Mouse (Mus musculus): ENCODE measurements around the gene Sdad1. TPM values are rescaled to one million over a fixed set of nuclear protein-coding genes. Genes with fewer than 3 reads are reported as not detected.
"Not testable (repeated sequence)": the region's sequence is repeated elsewhere in the genome, so short reads cannot be mapped to it uniquely, and the experiment has no call there.

The Sdad1 gene
- 5.2 and 8.9 TPM in 2 replicates for polyA plus RNA-seq (2012; rRNA removed)

GRCm38 (mm10) chr5:92309681-92310511 is at the start of gene Sdad1:
Gene Sdad1, minus strand, starts transcription at chr5:92310479.
- DNase-seq (ENCODE audit: low read depth, low spot score) = peak; percentile 87
- 3% methylated on average over 41 of the region's 41 CpGs for WGBS

GRCm38 (mm10) chr5:92358767-92359455 is 48.6 kb upstream of the Sdad1 start:
- WGBS = 51% methylated on average over 11 of the region's 11 CpGs
- no peak for DNase-seq (ENCODE audit: low read depth, low spot score)

- WGBS = 18% methylated on average over 12 of the region's 12 CpGs
These were observed 47.8 kb upstream of the Sdad1 start for GRCm38 (mm10) chr5:92358033-92358432.

GRCm38 (mm10) chr5:92353517-92353916 is 43.2 kb upstream of the Sdad1 start:
- 0% methylated on average over 11 of the region's 11 CpGs for WGBS
- no peak for DNase-seq (ENCODE audit: low read depth, low spot score)

More at GRCm38 (mm10) chr5:92358033-92358432, 47.8 kb upstream of the Sdad1 start:
- no peak for DNase-seq (ENCODE audit: low read depth, low spot score)

GRCm38 (mm10) chr5:92352716-92353115 is 42.4 kb upstream of the Sdad1 start:
- 72% methylated on average over 4 of the region's 4 CpGs for WGBS
- DNase-seq (ENCODE audit: low read depth, low spot score) = not testable (repeated sequence)

GRCm38 (mm10) chr5:92349731-92350130 is 39.5 kb upstream of the Sdad1 start:
- DNase-seq (ENCODE audit: low read depth, low spot score) = no peak
- 71% methylated on average over 7 of the region's 7 CpGs for WGBS

GRCm38 (mm10) chr5:92348794-92349413 is 38.6 kb upstream of the Sdad1 start, which contains the start of gene Cxcl10:
Gene Cxcl10, minus strand, starts transcription at chr5:92348889.
- peak; percentile 88 for DNase-seq (ENCODE audit: low read depth, low spot score)

GRCm38 (mm10) chr5:92345006-92345405 is 34.7 kb upstream of the Sdad1 start:
- DNase-seq (ENCODE audit: low read depth, low spot score) = no peak

More at GRCm38 (mm10) chr5:92348794-92349413, 38.6 kb upstream of the Sdad1 start, which contains the start of gene Cxcl10:
- 2% methylated on average over 14 of the region's 14 CpGs for WGBS

GRCm38 (mm10) chr5:92340606-92341005 is 30.3 kb upstream of the Sdad1 start:
- DNase-seq (ENCODE audit: low read depth, low spot score) = no peak
- WGBS = 30% methylated on average over 4 of the region's 4 CpGs

More at GRCm38 (mm10) chr5:92345006-92345405, 34.7 kb upstream of the Sdad1 start:
- WGBS = 85% methylated on average over 8 of the region's 8 CpGs

- DNase-seq (ENCODE audit: low read depth, low spot score) = no peak
- 71% methylated on average over 3 of the region's 3 CpGs for WGBS
These were observed 26.5 kb upstream of the Sdad1 start for GRCm38 (mm10) chr5:92336743-92337142.

GRCm38 (mm10) chr5:92332359-92332840 is 22.1 kb upstream of the Sdad1 start:
- WGBS = 22% methylated on average over 9 of the region's 9 CpGs
- DNase-seq (ENCODE audit: low read depth, low spot score) = no peak

- WGBS = 84% methylated on average over 17 of the region's 17 CpGs
- DNase-seq (ENCODE audit: low read depth, low spot score) = no peak
These were observed 21.5 kb upstream of the Sdad1 start, which contains the start of gene Art3 for GRCm38 (mm10) chr5:92331635-92332338. Gene Art3, plus strand, starts transcription at chr5:92331827.

GRCm38 (mm10) chr5:92331122-92331521 is 20.8 kb upstream of the Sdad1 start:
- WGBS = 85% methylated on average over 12 of the region's 12 CpGs
- DNase-seq (ENCODE audit: low read depth, low spot score) = no peak

- WGBS = 23% methylated on average over 7 of the region's 7 CpGs
- DNase-seq (ENCODE audit: low read depth, low spot score) = no peak
These were observed 17.6 kb upstream of the Sdad1 start, which contains the start of gene Cxcl9 for GRCm38 (mm10) chr5:92327929-92328328. Gene Cxcl9, minus strand, starts transcription at chr5:92328079.

GRCm38 (mm10) chr5:92327367-92327766 is 17.1 kb upstream of the Sdad1 start:
- DNase-seq (ENCODE audit: low read depth, low spot score) = no peak
- 31% methylated on average over 6 of the region's 6 CpGs for WGBS

- no peak for DNase-seq (ENCODE audit: low read depth, low spot score)
- 63% methylated on average over 5 of the region's 5 CpGs for WGBS
These were observed 13.0 kb upstream of the Sdad1 start for GRCm38 (mm10) chr5:92323264-92323663.

- DNase-seq (ENCODE audit: low read depth, low spot score) = no peak
- 66% methylated on average over 4 of the region's 4 CpGs for WGBS
These were observed 12.3 kb upstream of the Sdad1 start for GRCm38 (mm10) chr5:92322612-92323011.

GRCm38 (mm10) chr5:92321631-92322400 is 11.5 kb upstream of the Sdad1 start:
- DNase-seq (ENCODE audit: low read depth, low spot score) = no peak
- 49% methylated on average over 8 of the region's 8 CpGs for WGBS
